Mouse (Mus musculus): ENCODE measurements around the gene Uox.

Gene Uox

GRCm38 (mm10) chr3:146628227-146628982 is 58.2 kb downstream of the Uox start:
- no peak for DNase-seq

- no peak for DNase-seq
Measured at GRCm38 (mm10) chr3:146632506-146632905, 62.3 kb downstream of the Uox start.

GRCm38 (mm10) chr3:146641818-146642427 is 71.7 kb downstream of the Uox start:
- DNase-seq = no peak

GRCm38 (mm10) chr3:146649311-146649894 is 79.2 kb downstream of the Uox start:
- DNase-seq = no peak

GRCm38 (mm10) chr3:146650716-146651115 is 80.5 kb downstream of the Uox start:
- no peak for DNase-seq

- DNase-seq = no peak
Measured at GRCm38 (mm10) chr3:146651217-146651616, 81.0 kb downstream of the Uox start, which contains the start of gene 4930503B20Rik. Gene 4930503B20Rik, minus strand, starts transcription at chr3:146651317.

- no peak for DNase-seq
Measured at GRCm38 (mm10) chr3:146652431-146652830, 82.2 kb downstream of the Uox start.

- no peak for DNase-seq
Measured at GRCm38 (mm10) chr3:146653692-146654091, 83.5 kb downstream of the Uox start.

- no peak for DNase-seq
Measured at GRCm38 (mm10) chr3:146655111-146655577, 84.9 kb downstream of the Uox start.

GRCm38 (mm10) chr3:146657433-146657832 is 87.2 kb downstream of the Uox start:
- DNase-seq = no peak

GRCm38 (mm10) chr3:146658061-146658639 is 87.9 kb downstream of the Uox start:
- no peak for DNase-seq

- DNase-seq = no peak
Measured at GRCm38 (mm10) chr3:146659321-146659720, 89.1 kb downstream of the Uox start.

- no peak for DNase-seq
Measured at GRCm38 (mm10) chr3:146661001-146661400, 90.8 kb downstream of the Uox start.

GRCm38 (mm10) chr3:146661907-146662306 is 91.7 kb downstream of the Uox start:
- no peak for DNase-seq

GRCm38 (mm10) chr3:146671121-146671520 is 100.9 kb downstream of the Uox start:
- no peak for DNase-seq

GRCm38 (mm10) chr3:146675101-146675500 is 104.9 kb downstream of the Uox start:
- DNase-seq = no peak

GRCm38 (mm10) chr3:146676193-146676592 is 106.0 kb downstream of the Uox start:
- no peak for DNase-seq

GRCm38 (mm10) chr3:146679646-146680045 is 109.4 kb downstream of the Uox start:
- no peak for DNase-seq

GRCm38 (mm10) chr3:146680625-146681024 is 110.4 kb downstream of the Uox start:
- no peak for DNase-seq

GRCm38 (mm10) chr3:146681696-146682095 is 111.5 kb downstream of the Uox start:
- DNase-seq = no peak
